Mouse (Mus musculus) embryonic facial prominence, embryonic 13.5 days (tissue): ENCODE measurements around the gene Vps51. TPM values are rescaled to one million over a fixed set of nuclear protein-coding genes. Genes with fewer than 3 reads are reported as not detected.
A peak's percentile ranks its signal among the peaks of the same experiment; 100 is the strongest.

Source experiments
- ATAC-seq: fragments of 200-750 bp; cut with Nextera tagmentation; 2 replicates; pipeline ENCODE4 v1.8.0; 2017; ENCODE audit warnings: low read depth; ENCODE audit not compliant: insufficient number of reproducible peaks, insufficient read depth, low FRiP score, low TSS enrichment
- H3K27ac ChIP-seq: fragments of 300-500 bp; sonication (generic); 2 replicates; pipeline ENCODE4 v1.5.1; 2015; ENCODE audit warnings: moderate library complexity, mild to moderate bottlenecking, inconsistent platforms
- H3K27me3 ChIP-seq: fragments of 300-500 bp; sonication (generic); 2 replicates; pipeline ENCODE4 v1.6.1; 2015; ENCODE audit warnings: mild to moderate bottlenecking, inconsistent platforms
- H3K36me3 ChIP-seq: fragments of 300-500 bp; sonication (generic); 2 replicates; pipeline ENCODE4 v1.6.1; 2015; ENCODE audit warnings: mild to moderate bottlenecking, inconsistent platforms
- H3K4me1 ChIP-seq: fragments of 300-500 bp; sonication (generic); 2 replicates; pipeline ENCODE4 v1.6.1; 2015; ENCODE audit warnings: inconsistent platforms
- H3K4me2 ChIP-seq: fragments of 300-500 bp; sonication (generic); 2 replicates; pipeline ENCODE4 v1.6.1; 2015; ENCODE audit warnings: moderate library complexity, mild to moderate bottlenecking, inconsistent platforms
- H3K4me3 ChIP-seq: fragments of 300-500 bp; sonication (generic); 2 replicates; pipeline ENCODE4 v1.5.1; 2015; ENCODE audit warnings: mild to moderate bottlenecking, inconsistent platforms
- H3K9ac ChIP-seq: fragments of 300-500 bp; sonication (generic); 2 replicates; pipeline ENCODE4 v1.6.1; 2015; ENCODE audit warnings: mild to moderate bottlenecking, inconsistent platforms
- H3K9me3 ChIP-seq: fragments of 300-500 bp; sonication (generic); 2 replicates; pipeline ENCODE4 v1.6.1; 2016; ENCODE audit warnings: inconsistent platforms
- WGBS: fragments of 180-500 bp; shearing (Covaris S2); methylation state at CpG from one replicate; pipeline ENCODE4 v1.1.7; 2015; ENCODE audit warnings: mixed read lengths; 5-methylcytosine and 5-hydroxymethylcytosine counted together
- polyA plus RNA-seq: library from polyadenylated mRNA; unstranded; fragments of >200 nt; fragmentation: Nextera tagmentation; extraction: Ambion mirVana; gene quantifications from 2 replicates; pipeline ENCODE4 v1.2.1, GENCODE M21; 2015

Vps51 gene
- polyA plus RNA-seq, 1 experiment from 2014 or later: 74.4 TPM

DNA sequence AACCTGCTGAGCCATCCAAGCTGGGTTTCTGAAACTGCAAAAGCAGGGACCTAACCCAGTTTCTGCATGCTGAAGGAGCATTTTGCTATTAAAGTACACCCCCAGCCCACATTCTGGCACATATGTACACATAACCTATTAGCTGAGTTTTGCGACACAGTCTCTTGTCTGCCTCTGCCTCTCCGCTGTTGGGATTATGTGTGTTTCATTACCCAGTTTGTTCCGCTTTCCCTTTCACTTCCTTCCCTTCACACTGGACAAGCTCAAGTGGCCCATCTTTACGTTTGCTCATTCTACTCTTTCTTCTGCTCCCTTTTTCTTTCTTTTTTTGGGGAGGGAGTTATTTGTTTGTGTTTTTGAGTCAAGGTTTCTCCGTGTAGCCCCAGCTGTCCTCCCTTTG lies 3.1 kb downstream of the Vps51 start:
- 84% methylated on average over 5 of the region's 5 CpGs for WGBS
- ATAC-seq: no peak
- Histone ChIP-seq H3K27me3 (no peaks in the 10 kb centered on the region), H3K4me2 (no peak overlapping the region), H3K36me3 (peaks cover 57% of the 10 kb centered on the region), H3K4me3 (no peak overlapping the region), H3K4me1 (peaks cover 17% of the 10 kb centered on the region), H3K9me3 (no peaks in the 10 kb centered on the region), H3K9ac (no peak overlapping the region), H3K27ac (no peak overlapping the region)

DNA sequence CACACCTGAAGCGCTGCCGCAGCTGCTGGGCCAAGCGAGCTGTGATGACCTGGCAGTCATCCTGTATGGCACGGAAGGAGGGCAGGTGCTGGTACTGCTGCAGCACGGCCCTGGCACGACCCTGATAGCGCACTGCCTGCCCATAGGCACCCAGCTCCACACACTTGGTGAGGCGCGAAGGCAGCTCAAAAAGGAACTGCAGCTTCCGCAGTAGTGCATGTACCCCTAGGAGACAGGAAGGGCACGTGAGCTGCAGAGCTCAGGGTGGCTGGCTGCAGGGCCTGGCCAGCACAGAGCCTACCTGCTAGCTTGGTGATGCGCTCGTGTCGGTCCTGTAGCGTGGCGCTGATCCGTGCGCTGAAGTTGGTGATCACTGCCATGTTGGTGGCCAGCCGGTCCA lies 5.8 kb downstream of the Vps51 start:
- H3K4me2 ChIP-seq: no peak overlapping the region
- ATAC-seq: no peak
- H3K4me1 ChIP-seq: peaks cover 30% of the 10 kb centered on the region
- no peaks in the 10 kb centered on the region for H3K9me3 ChIP-seq
- WGBS: 93% methylated on average over 19 of the region's 19 CpGs
- no peak overlapping the region for H3K27ac ChIP-seq
- H3K4me3 ChIP-seq: no peak overlapping the region
- H3K27me3 ChIP-seq: no peaks in the 10 kb centered on the region
- no peak overlapping the region for H3K9ac ChIP-seq
- peaks cover 61% of the 10 kb centered on the region for H3K36me3 ChIP-seq

DNA sequence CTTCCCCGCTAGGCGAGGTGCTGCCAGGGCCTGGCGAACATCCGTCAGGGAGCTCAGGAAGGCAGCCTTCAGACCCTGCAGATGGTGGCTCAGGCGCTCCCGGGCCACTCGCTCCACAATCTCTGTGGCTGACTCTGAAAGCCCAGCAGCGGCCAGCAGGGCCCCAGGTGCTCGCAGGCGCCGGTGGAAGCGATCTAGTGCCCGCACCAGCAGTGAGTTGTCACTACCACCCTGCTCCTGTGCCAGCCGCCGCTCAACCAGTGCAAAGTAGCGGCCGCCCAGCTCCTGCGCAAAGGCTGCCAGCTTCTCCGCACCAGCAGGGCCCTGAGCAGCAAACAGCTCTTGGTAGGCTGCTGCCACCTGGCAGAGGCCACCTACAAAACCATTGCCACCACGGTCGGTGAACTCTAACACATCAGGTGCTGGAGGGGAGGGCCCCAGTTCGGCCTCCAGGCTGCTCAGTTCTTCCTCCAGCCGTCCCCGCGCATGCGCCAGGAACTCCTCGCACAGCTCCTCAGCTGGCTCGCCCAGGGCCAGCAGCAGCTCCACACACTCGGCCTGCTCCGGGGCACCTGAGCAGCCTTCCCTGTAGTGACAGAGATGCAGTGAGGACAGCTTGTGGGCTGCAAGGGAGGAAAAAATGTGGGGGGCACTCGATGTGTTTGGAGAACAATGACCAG lies 6.3 kb downstream of the Vps51 start:
- WGBS: 91% methylated on average over 31 of the region's 31 CpGs
- H3K9me3 ChIP-seq: no peaks in the 10 kb centered on the region
- H3K27ac ChIP-seq: no peak overlapping the region
- ATAC-seq: no peak
- H3K4me3 ChIP-seq: no peak overlapping the region
- no peak overlapping the region for H3K9ac ChIP-seq
- no peaks in the 10 kb centered on the region for H3K27me3 ChIP-seq
- H3K36me3 ChIP-seq: peaks cover 61% of the 10 kb centered on the region
- H3K4me2 ChIP-seq: no peak overlapping the region
- peaks cover 28% of the 10 kb centered on the region for H3K4me1 ChIP-seq

- Histone ChIP-seq H3K9me3 (no peaks in the 10 kb centered on the region), H3K36me3 (peaks cover 56% of the 10 kb centered on the region), H3K4me3 (no peak overlapping the region), H3K27ac (no peak overlapping the region), H3K27me3 (no peaks in the 10 kb centered on the region), H3K9ac (no peak overlapping the region), H3K4me1 (peaks cover 22% of the 10 kb centered on the region), H3K4me2 (no peak overlapping the region)
- WGBS: 93% methylated on average over 10 of the region's 10 CpGs
- no peak for ATAC-seq
These were observed 7.2 kb downstream of the Vps51 start for GRCm38 (mm10) chr19:6069851-6070250.

DNA sequence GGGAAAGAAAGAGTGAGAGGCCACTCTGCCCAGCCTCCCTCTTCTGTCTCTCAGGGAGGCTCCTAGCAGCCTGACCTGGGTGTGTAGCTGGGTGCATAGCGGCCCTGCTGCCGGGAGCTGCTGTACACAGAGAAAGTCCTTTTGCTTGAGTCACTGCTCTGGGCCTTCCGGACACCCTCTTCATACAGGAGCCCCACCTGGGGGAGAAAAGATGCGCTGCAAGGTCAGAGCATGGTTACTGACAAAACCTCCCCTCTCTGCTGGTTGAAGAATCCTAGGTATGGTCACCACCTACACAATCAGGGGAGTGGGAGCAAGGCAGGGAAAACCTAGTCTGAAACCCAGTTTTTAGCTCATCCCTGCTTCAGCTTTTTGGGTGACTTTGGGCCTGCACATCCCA lies 8.1 kb downstream of the Vps51 start:
- 86% methylated on average over 4 of the region's 4 CpGs for WGBS
- H3K4me2 ChIP-seq: no peak overlapping the region
- H3K27me3 ChIP-seq: no peaks in the 10 kb centered on the region

DNA sequence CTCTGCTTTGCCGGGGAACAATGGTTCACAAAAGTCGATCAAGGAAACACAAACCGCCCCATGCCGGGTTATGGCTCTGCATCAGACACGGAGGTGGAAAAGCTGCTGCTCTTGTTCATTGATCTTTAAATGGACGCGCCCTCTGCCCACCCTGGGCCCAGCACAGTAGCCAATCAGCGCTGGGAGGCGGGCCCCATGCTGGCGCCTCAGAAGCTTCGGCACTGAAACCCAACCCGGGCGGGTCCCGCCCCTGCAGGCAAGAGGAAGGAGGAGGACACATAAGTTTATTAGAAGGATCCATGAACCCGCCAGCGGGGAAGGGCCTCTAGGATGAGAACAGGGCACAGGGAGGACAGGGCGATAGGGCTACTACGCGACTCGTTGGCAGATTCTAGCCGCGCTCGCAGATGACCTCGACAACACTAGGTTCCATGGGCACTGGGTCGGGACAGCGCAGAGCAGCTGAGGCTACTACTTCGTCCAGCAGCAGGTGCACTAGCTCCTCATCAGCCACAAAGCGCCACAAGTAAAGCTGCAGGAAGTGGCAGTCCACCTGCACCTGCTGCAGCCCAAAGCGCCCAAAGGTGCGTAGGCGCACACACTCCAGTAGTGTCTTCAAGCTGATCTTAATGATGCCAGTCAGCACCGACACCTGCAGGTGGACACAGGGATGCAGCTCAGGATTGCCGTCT lies 9.2 kb downstream of the Vps51 start, which contains the start of gene Tm7sf2:
Gene Tm7sf2, minus strand, starts transcription at position 650 of the 692 bp plus-strand sequence.
- Histone ChIP-seq H3K27ac (peak within 1 kb of the TSS; percentile 86), H3K9ac (peak within 1 kb of the TSS; percentile 75), H3K4me2 (peak within 1 kb of the TSS; percentile 96), H3K4me1 (peaks cover 23% of the 10 kb centered on the region), H3K27me3 (no peaks in the 10 kb centered on the region), H3K36me3 (peaks cover 39% of the 10 kb centered on the region), H3K9me3 (no peaks in the 10 kb centered on the region), H3K4me3 (peak within 1 kb of the TSS; percentile 53)
- peak; percentile 88 for ATAC-seq
- 11% methylated on average over 33 of the region's 33 CpGs for WGBS

More for the DNA sequence above, 8.1 kb downstream of the Vps51 start:
- Histone ChIP-seq H3K4me1 (peaks cover 22% of the 10 kb centered on the region), H3K36me3 (peaks cover 49% of the 10 kb centered on the region), H3K9ac (no peak overlapping the region), H3K9me3 (no peaks in the 10 kb centered on the region), H3K4me3 (no peak overlapping the region), H3K27ac (no peak overlapping the region)
- ATAC-seq: no peak

DNA sequence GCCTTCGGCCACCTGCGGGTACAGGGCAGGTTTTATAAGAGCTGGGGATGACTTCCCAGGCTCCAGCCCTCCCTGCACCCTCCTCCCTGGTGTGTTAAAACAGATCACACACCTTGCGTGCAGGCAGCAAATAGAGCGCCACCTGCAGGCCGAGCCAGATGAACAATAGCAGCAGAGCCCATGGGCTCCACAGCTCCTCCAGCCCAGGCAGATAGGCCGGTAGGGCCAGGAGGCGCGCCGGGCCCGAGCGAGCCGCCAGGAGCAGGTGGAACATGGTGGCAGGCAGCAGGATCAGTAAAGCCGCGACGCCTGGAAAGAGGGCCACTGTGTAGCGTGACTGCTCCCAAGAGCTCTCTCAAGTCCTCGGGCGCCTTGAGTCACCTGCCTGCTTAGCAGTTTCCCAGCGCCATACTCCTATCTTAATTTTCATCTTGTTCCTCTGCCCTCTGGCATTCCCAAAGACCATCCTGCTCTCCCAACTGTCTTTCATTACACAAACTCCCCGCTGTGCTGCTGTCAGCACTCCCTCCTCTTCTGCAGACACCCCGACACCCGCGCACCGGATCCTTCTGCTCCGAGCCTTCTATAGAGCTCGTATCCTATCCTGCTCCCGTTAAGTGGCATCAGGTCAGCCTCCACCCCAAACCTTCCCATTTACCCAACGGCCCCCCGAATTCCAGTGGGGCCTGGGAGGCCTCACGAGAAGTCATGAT lies 9.9 kb downstream of the Vps51 start:
- Histone ChIP-seq H3K9me3 (no peaks in the 10 kb centered on the region), H3K4me1 (peaks cover 30% of the 10 kb centered on the region), H3K27ac (peak overlapping the region; percentile 86), H3K27me3 (no peaks in the 10 kb centered on the region), H3K9ac (peak overlapping the region; percentile 75), H3K4me3 (peak overlapping the region; percentile 53), H3K4me2 (peak overlapping the region; percentile 96), H3K36me3 (peaks cover 34% of the 10 kb centered on the region)
- 1% methylated on average over 30 of the region's 30 CpGs for WGBS
- peak; percentile 23; the same call in 1 of the 2 replicates for ATAC-seq

GRCm38 (mm10) chr19:6066571-6066970 lies 10.5 kb downstream of the Vps51 start:
- H3K27ac ChIP-seq: peak overlapping the region; percentile 86
- 46% methylated on average over 5 of the region's 5 CpGs for WGBS
- H3K27me3 ChIP-seq: no peaks in the 10 kb centered on the region
- no peak for ATAC-seq
- peak overlapping the region; percentile 96 for H3K4me2 ChIP-seq
- H3K4me1 ChIP-seq: peaks cover 35% of the 10 kb centered on the region
- no peaks in the 10 kb centered on the region for H3K9me3 ChIP-seq
- peaks cover 31% of the 10 kb centered on the region for H3K36me3 ChIP-seq
- H3K4me3 ChIP-seq: peak overlapping the region; percentile 53
- H3K9ac ChIP-seq: peak overlapping the region; percentile 75

GRCm38 (mm10) chr19:6063081-6063480 lies 13.9 kb downstream of the Vps51 start:
- H3K4me1 ChIP-seq: peaks cover 44% of the 10 kb centered on the region
- no peak overlapping the region for H3K9ac ChIP-seq
- no peaks in the 10 kb centered on the region for H3K9me3 ChIP-seq
- H3K36me3 ChIP-seq: peaks cover 13% of the 10 kb centered on the region
- WGBS: 94% methylated on average over 6 of the region's 6 CpGs
- H3K4me3 ChIP-seq: peak overlapping the region; percentile 90; the same call in 1 of the 2 replicates
- peak overlapping the region; percentile 100; the same call in 1 of the 2 replicates for H3K4me2 ChIP-seq
- no peak overlapping the region for H3K27ac ChIP-seq
- no peak for ATAC-seq
- H3K27me3 ChIP-seq: no peaks in the 10 kb centered on the region

- Histone ChIP-seq H3K27ac (no peak overlapping the region), H3K9ac (peak overlapping the region; percentile 96), H3K9me3 (no peaks in the 10 kb centered on the region), H3K4me3 (peak overlapping the region; percentile 90), H3K27me3 (no peaks in the 10 kb centered on the region), H3K36me3 (peaks cover 13% of the 10 kb centered on the region), H3K4me1 (peaks cover 39% of the 10 kb centered on the region), H3K4me2 (peak overlapping the region; percentile 100)
- no peak for ATAC-seq
- WGBS: 69% methylated on average over 5 of the region's 5 CpGs
These were observed 14.6 kb downstream of the Vps51 start for GRCm38 (mm10) chr19:6062418-6062817.

- Histone ChIP-seq H3K36me3 (peaks cover 13% of the 10 kb centered on the region), H3K4me1 (peaks cover 34% of the 10 kb centered on the region), H3K4me2 (peak overlapping the region; percentile 100), H3K9ac (peak overlapping the region; percentile 96), H3K9me3 (no peaks in the 10 kb centered on the region), H3K4me3 (peak overlapping the region; percentile 90), H3K27ac (peak overlapping the region; percentile 94), H3K27me3 (no peaks in the 10 kb centered on the region)
- WGBS: 2% methylated on average over 44 of the region's 44 CpGs
- no peak for ATAC-seq
These were observed 15.3 kb downstream of the Vps51 start for GRCm38 (mm10) chr19:6061641-6062302.
